Mouse (Mus musculus) heart, adult 18-20 months (tissue): ENCODE results near the gene Fus. TPM values are rescaled to one million over a fixed set of nuclear protein-coding genes. Genes with fewer than 3 reads are reported as not detected.
"Not testable (repeated sequence)": the region's sequence is repeated elsewhere in the genome, so short reads cannot be mapped to it uniquely, and the experiment has no call there.

Experiments used
- DNase-seq, 2 experiments: peaks; one replicate each; pipeline ENCODE4 v3.0.0; 2021 to 2022; ENCODE audit warnings: mixed read lengths in 1 of 2
- total RNA-seq, 2 experiments: library from RNA; stranded (reverse); gene quantifications; 2 replicates each; pipeline ENCODE4 v1.2.3; 2021

Gene Fus
- total RNA-seq, 2 experiments from 2014 or later, result 108 to 156 TPM

DNA sequence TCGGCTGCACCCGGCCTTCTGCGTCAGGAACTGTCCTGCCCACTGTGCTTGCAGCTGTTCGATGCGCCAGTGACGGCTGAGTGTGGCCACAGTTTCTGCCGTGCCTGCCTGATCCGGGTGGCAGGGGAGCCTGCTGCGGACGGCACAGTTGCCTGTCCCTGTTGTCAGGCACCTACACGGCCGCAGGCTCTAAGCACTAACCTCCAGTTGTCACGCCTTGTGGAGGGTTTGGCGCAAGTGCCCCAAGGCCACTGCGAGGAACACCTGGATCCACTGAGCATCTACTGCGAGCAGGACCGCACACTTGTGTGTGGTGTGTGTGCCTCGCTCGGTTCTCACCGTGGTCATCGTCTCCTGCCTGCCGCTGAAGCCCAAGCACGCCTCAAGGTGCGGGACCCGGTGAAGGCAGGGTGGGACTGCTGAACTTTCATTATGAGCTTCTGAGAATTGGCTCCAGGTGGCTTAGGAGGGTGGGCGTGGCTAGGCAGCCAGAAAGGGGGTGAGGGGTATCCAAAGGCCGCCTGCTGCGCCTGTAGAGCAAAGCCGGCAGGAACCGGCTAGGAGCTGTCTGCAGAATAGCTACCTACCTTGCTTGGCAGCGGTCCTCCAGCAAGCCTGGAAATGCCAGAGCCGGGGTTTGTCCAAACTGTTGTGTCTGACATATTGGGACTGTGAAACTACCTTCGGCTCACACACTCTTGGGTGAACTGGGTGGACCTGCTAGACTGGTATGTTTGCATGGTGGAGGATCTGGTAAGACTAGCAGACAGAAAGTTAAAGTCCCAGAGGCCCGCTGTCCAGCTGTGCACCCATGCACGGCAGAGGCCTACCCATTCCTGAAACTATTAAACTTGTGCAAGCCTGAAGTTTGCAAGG is 37.5 kb downstream of the Fus start:
- peak; percentile 27 to 39 for DNase-seq

- peak in 1 of 2 experiments; percentile 1 for DNase-seq
Observed at GRCm38 (mm10) chr7:128006193-128006592, 38.9 kb downstream of the Fus start.

GRCm38 (mm10) chr7:128009715-128010340 is 42.6 kb downstream of the Fus start:
- peak in 1 of 2 experiments; percentile 3 for DNase-seq

DNA sequence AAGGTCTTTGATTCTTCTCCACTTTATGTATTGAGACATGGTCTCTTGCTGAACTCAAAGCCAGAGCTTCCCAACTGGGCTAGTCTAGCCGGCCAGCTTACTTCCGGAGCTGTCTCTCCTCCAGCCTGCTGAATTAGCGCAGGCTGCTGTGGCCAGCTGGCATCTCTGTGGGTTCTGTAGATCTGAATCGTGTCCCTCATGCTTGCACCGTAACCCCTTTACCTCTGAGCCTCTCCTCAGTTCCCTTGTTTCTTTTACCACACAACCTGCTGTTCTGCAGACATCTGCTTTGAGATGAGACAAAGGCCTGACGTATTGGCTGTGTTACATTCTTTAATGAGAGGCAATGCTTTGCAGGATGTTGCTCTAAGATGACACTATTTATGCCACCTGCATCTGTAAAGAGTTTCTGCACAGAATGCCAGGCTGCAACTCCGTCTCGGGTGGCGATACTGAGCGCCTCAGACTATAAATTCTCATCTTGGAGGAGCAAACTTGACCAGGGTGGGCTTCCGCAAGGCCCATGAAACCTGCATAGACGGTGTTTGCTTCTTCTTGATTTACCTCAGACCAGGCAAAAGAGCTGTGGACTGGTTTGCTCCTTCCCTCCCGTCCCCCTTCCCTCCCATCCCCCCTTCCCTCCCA is 45.0 kb downstream of the Fus start:
- DNase-seq, result peak in 1 of 2 experiments; percentile 9

DNA sequence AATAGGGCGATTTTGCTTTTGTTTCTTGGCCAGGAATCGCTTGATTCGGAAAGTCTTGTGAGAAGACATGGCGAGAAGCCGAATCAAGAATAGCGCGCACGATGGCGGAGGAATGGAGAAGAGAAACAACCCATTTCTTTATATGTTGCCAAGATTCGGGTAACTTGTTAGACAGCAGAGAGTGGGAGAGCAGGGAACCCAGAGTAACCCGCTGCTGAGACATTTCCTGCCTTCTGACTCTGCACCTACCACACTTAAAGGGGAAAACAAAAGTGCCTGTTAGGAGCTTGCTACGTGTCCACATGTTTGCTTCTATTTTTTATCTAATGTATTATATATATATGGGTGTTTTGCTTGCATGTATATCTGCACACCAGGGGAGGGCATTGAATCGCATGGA is 45.9 kb downstream of the Fus start:
- DNase-seq, result peak in 1 of 2 experiments; percentile 1

GRCm38 (mm10) chr7:128016134-128016533 is 48.9 kb downstream of the Fus start:
- not testable (repeated sequence) for DNase-seq

DNA sequence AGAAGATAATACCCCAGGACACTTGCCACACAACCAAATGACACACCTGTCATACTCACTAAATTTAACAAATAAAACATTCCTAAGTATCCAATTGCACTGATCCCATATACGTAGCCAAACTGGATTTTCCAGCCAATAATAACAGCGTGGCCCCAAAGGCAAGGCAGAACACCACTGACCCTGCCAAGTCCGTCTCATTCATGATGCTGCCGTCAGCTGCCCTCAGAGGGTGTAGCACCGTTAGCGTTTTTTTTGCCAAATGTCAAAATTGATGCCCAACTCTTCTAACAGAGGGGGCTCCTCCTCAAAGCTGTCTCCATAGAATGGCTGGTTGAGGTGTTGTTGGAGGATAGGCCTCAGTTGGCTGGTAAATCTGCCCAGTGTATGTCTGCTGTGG is 49.4 kb downstream of the Fus start:
- DNase-seq, result no peak

- DNase-seq, result no peak
Observed at GRCm38 (mm10) chr7:128018275-128018674, 51.0 kb downstream of the Fus start.

DNA sequence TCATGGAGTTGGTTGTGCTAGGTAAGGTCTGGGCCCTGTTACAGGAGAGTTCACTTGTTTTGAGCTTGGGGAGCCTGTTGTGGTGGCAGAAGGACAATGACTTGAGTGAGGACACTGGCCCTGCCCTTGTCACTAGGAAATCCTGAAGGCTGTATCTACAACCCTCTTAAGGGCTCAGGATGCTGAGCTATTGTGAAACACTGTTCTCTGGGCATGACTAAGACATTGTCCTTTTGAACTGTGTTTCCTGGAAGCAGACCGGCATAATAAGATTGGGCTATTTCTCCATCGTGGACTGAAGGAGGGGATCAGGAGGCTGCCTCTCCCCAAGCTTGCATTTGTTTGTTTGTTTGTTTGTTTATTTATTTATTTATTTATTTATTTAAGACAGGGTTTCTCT is 51.9 kb downstream of the Fus start:
- no peak for DNase-seq

DNA sequence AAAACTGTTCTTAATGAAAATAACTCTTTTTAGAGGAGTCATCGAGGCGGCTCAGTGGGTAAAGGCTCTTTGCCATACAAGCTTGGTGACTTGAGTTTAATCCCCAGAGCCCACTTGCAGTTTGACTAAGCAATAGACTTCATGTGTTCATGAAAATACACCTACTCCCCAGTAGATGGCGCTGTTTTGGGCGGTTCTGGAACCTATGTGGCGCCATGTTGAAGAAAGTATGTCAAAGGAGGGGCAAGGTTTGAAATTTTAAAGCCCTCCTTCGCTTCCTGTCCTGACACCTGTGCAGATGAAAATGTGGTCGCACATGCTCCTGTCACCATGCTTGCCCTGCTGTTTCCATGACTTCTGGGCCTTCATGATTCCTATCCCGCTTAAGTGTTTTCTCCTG is 55.7 kb downstream of the Fus start:
- no peak for DNase-seq

DNA sequence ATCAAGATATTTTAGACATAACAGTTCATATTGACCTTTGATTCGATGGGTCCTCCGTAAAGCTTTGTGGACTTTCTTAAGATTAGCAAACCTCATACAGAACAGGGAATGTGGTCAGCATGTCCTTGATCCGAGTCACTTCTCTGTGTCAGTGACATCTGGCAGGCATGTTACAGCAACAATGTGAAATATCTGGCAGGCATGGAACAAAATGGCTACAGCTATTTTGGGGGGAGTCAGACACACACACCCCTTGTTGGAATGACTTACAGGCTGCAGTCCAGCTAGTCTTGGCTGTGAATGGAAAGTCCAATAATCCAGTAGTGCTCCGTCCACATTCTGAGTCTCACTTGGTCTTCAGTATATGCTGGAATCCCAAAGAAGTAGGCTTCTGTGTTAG is 56.3 kb downstream of the Fus start:
- DNase-seq, result peak in 1 of 2 experiments; percentile 50

- DNase-seq, result no peak
Observed at GRCm38 (mm10) chr7:128024364-128024763, 57.1 kb downstream of the Fus start.

DNA sequence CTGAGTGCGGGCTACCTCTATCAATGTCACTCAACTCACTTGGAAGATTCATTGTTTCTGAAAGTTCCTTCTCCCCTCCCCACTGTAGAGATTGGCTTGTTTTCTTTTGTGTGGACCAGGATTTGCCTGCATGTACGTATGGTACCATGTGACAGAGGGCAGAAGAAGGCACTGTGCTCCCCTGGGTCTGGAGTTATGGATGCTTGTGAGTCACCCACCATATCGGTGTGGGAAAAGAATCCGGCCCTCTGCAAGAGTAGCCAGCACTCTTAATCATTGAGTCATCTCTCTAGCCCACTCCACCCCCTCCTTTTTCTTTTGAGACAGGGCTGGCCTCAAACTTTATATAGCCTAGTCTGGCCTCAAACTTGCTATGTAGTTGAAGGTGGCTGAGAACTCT is 57.7 kb downstream of the Fus start:
- no peak for DNase-seq

- no peak for DNase-seq
Observed at GRCm38 (mm10) chr7:128025381-128025780, 58.1 kb downstream of the Fus start.

GRCm38 (mm10) chr7:128031403-128031976 is 64.2 kb downstream of the Fus start:
- peak in 1 of 2 experiments; percentile 23 for DNase-seq

- peak in 1 of 2 experiments; percentile 29 for DNase-seq
Observed at GRCm38 (mm10) chr7:128032290-128032988, 65.2 kb downstream of the Fus start.

DNA sequence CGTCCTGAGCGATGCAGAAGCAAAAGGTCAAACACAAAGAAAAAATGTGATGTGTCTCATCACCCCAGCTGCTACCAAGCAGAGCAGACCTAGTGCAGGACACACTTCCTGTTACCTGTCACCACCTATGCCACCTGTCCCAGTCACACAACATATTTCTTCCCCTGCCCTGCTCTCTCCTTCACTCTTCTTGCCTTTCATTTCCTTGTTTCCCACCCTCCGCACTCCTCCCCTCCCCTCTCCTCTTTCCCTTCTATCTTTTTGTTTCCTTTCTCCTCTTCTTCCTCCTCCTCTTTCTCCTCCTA is 65.7 kb downstream of the Fus start:
- DNase-seq, result no peak

GRCm38 (mm10) chr7:128033616-128034015 is 66.4 kb downstream of the Fus start:
- no peak for DNase-seq
